Mouse (Mus musculus) layer of hippocampus, adult 9-10 months (tissue): ENCODE results near the gene Sorcs2.
"Not testable (repeated sequence)": the region's sequence is repeated elsewhere in the genome, so short reads cannot be mapped to it uniquely, and the experiment has no call there.

Experiments
- DNase-seq: peaks from one replicate; pipeline ENCODE4 v3.0.0; 2022; ENCODE audit warnings: low spot score

Sorcs2 gene

DNA sequence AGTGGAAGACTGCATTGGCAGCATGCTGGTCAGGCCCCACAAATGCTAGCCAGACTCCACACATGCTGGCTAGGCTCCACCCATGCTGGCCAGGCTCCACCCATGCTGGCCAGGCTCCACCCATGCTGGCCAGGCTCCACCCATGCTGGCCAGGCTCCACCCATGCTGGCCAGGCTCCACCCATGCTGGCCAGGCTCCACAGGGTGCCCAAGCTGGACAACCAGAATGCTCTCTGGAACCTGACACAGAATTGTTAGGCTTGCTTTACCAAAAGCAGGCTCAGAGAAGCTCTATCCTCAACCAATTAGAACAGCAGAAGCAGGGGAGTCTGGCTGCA, 7.4 kb downstream of the Sorcs2 start:
- DNase-seq: not testable (repeated sequence)

DNA sequence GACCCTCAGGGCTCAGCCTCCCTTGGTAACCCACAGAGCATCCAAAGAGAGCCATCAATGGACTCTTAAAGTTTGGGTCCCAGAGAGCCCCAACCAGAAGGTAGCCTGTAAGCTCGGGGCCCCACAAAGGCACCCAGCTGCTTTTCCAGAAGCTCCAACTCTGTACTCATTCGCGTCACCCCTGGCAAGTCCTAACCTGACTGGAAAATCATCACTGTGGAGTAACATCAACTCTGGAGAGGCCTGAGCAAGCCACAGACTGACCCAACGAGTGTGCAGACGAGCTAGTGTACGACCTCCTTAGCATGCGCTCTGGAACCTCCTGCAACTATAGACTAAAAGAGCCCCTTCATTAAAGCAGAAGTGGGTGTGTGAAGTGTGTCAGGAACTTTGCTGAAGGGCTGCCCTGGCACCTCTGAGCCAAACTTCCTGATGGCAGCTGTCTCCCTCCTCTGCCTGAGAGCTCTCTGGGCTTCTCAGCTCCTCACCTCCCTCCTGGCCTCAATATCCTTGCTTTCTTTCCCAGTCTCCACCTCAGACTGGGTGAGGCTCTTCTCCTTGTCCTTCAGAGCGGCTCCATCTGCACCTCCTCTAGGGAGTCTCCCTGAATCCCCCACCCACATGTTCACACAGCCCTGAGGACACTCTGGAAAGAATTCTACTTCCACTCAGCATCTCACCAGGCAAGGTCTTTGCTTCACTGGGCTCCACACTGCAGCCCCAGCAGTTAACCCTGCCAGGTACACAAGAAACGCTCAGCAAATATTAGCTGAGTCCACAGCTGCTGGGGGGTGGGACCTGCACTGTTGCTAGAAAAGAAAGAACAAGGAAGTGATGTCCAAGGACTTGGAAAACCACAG, 8.0 kb downstream of the Sorcs2 start:
- no peak for DNase-seq

DNA sequence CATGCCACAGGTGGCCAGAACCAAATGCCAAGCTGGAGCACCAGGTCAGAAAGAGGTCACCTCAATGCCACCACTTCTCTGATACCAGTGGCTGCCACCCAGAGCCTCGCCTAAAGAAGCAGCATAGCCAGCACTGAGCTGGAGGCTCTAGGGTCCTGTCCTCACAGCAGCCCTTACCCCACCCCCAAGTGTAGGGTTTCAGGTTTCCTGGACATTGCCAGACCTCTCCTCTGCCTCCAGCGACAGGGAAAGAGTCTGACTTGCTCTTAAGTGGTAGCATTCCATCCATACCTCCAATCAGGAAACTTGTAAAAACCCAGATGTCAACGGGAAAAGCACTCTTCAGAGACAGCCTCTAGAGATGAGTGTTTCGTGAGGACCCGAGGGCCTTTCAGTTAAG, 12.9 kb downstream of the Sorcs2 start:
- DNase-seq: no peak

DNA sequence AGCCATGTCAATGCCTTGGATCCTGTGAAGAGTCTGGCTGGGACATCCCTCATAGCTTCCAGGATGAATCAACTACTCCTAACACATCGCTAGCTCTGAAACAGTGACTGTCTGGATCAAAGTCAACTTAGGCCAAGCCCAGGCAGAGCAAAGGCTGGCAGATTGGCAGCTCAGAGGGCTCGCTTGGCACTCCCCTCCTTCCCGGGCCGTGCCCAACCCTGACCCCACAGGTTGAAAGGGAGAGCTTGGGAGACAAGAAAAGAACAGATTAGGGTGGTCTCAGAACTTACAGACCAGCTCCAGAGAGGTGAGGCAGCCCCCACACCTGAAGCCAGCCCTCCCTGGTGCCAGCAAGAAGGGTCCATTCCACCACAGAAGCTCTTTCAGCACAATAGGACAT, 14.5 kb downstream of the Sorcs2 start:
- no peak for DNase-seq

DNA sequence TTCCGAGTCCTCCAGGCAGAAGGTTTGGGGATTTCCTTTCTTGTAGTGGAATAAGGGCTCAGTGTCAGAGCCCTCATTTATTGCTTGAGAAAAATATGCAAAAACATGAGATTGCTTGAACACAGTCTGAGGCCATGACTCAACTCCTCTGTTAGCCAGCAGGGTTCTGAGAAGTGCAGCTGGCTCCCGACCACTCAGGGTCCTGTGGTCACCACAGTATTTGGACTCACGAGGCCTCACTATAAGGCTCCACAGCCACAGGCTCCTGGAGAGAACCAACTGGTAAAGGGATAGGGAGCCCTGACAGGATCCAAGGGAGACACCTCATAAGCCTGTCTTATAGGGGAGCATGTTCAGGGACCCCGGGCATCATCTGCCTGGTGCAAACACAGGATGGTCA, 15.2 kb downstream of the Sorcs2 start:
- DNase-seq: no peak

DNA sequence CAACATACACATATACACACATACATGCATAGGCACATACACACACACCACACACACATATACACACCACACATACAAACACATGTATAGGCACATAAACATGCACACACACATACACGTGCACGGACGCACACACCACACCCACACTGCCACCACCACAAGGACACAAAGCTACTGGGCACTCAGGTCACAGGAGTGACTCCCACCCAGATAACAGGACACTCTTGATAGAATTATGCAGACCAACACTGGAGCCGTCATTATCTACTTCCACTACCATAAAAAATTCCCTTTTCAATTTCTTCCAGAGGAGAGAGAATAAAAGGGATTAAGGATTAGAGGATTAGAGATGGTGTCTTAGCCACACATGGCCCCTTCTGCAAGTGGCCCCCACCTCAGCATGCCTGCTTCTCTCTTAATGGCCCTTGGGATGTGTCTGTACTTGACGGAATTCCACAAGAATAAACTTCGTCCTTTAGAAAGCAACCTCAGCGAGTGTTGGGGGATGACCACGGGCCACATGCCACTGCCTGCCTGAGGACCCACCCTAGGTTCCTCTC, 15.7 kb downstream of the Sorcs2 start:
- no peak for DNase-seq

DNA sequence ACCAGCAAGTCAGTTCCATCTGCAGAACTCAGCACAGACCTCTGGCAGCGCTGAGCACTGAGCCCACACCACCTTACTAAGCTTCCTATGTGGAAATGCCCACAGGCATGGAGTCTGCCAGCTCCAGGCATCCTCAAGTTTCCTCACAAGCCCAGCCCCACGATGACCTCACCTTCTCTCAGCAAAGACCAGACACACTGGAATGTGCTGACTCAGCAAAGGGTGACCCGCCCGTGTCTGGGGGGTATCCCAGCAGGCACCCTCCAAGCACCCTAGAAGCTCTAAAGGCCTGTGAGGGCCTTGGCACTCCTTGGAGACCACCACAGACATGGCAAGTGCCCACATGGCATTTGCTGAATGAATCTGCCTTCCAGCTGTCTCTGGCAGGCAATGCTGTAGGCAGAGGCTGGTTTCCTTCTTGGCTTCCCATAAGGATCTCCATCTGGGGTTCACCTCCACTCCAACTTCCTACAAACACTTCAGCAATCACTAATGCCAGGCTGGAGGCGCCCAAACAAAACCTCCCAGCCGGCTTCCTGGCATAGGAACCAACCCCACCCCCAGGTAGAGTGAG, 17.9 kb downstream of the Sorcs2 start:
- DNase-seq: no peak

DNA sequence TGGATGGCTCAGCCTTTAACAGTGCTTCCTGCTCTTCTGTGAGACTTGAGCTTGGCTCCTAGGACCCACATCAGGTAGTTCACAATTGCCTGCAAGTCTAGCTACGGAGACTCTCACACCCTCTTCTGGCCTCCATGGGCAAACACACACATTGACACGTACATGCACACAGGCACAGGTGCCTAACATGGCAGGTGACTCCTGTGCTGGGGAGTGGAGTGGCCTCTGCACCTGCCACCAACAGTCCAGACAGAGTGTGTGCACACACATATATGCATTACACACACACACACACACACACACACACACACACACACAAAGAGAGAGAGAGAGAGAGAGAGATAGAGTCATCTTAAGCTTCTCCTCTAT, 19.6 kb downstream of the Sorcs2 start:
- no peak for DNase-seq

DNA sequence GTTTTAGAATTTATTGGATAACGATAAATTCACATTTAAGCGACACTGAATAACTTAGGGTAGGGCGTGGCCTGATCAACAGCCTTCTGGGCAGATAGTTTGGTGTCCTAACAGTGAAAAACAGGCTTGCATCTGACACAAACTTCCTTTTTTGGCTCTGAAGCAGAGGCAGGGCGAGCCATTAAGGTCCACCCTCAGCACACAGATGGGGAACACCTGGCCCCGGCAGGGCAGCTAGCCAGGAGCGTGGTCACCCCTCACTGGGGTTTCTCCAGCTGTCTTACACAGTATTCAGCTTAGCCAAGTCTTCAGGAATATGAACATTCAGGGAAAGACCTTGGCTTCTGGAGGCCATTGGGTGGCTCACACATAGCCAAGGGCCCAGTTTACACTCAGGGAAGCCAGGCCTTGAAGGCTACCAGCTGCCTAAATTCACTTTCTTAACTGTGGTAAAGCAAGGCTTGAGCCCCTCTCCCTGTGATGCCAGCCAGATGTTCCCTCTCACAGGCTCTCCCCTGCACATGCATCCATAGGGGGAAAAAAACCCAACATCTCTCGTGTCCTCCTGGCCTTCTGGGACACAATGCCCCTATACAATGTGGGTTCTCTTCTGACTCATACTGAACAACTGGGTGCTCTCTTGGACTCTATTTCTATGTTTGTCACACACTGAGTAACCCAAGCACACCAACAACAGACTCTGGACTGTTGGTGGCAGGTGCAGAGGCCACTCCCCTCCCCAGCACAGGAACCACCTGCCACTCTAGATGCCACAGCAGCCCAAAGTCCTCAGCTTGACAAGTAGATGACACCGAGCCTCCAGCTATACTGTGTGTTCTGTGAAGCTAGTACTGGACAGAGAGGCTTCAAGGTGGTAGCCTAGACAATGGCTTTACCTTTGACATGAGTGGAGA, 20.2 kb downstream of the Sorcs2 start:
- no peak for DNase-seq

DNA sequence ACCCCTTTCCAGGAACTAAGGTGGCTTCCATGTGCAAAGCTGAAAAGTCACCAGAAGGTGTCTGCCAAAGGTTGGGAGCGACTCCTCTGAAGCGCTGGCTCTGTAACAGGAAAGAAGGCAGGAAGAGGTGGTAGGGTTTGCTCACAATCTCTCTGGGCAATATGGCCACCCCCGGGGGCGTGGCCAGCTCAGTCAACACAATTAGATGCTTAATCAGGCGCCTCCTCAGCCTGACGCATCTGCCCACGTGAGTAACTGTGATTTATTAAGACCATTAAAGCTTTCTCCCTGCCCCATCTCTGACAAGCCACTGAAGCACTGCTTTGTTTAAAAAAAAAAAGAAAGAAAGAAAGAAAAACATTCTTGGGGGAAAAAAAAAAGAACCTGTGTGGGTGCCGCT, 22.1 kb downstream of the Sorcs2 start:
- no peak for DNase-seq

DNA sequence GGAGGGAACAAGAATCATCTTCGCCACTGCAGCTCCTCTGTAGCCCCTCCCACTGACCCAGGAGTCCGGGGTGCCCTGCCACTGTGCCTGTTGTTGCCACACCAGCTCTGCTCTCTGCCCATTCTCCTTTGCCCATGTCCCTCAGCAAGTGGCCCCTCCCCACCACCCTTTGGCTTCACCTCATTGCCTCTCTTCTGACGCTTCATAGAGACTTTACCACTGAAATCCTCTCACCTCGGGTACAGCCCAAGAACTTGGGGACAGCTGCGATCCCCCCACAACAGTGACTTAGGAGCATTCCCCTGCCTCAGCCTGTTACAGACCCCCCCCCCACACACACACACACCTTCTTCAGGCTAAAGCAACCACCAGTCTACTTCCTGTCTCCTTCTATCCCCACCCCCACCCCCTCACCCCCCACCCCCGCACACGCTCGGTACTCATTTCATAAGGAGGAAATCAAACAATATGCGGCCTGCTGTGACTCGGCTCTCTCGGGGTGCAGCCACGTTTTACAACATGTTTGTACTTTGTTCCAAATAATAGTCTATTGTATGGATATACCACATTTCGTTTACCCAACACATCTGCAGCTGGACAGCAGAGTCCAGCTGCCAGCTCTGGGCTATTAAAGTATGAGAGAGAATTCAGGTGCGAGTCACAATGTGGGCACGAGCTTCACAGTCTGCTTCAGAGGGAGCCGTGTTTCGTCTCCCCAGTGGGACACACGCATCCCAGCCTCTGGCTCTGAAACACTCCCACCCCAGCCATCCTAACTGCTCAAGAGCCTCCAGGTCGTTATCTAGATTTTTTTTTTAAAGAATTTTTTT, 23.5 kb downstream of the Sorcs2 start:
- no peak for DNase-seq

DNA sequence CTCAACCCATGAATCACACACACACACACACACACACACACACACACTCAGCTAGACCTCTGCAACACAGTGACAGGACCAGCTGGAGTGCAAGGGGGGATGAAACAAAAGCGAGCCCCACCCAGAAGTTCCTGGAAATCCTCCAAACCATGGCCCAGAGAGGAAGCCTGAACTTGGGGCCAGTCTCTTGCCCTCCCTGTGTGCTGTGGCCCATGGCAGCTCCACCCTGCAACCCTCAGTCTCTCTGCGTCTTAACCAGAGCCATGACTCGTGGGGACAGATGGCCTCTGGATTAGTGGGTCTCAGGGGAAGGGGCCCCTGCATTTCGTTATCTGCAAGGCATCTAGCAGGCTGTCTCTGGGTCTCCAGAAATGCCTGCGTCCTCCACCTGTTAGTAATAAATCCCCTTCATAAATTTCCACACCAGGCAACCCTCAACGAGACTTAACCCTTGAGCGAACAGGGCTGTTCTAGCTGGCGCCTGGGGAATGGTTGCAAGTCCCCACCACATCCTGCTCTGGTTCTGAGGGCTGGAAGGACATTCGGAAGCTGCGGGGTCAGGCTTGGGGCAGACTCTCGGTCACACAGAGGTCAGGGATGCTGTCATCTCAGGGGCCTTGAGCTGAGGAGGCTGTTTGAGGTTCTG, 24.6 kb downstream of the Sorcs2 start:
- no peak for DNase-seq

DNA sequence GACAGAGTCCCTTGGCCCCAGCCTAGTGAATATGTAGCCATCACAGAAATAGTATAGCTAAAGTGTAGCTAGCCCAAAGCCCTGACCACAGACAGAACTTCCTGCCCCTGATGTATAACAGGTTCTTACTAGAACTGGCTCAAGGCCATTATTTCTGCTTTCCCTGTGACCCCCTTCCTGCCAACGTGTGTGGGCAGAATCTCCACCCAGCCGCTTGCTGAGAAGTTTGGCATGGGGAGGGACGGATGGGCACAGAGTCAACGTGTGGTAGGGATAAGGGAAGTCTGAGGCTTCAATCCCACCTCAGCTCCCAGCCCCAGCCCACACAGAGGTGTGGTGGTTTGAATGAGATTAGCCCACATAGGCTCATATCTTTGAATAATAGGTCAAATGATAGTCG, 26.2 kb downstream of the Sorcs2 start:
- DNase-seq: no peak

DNA sequence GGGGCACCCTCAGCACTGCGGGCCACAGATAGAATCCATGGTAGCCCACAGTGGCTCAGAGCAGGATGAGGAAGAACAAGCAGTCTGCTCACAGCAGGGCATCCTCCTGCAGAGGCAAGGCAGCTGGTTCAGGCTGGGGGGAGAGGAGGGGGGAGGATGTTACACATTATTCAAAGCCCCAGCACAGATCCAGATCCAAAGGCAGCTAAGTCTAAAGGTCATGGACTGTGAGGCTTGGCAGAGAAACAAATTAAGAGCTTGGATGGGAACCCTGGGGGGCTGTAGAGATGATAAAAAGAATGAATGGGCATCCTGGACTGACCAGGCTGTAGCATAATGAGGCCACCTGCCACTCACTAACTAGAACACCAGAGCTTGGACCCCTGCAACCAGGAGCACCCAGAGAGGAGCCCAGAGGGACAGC, 28.7 kb downstream of the Sorcs2 start:
- no peak for DNase-seq

DNA sequence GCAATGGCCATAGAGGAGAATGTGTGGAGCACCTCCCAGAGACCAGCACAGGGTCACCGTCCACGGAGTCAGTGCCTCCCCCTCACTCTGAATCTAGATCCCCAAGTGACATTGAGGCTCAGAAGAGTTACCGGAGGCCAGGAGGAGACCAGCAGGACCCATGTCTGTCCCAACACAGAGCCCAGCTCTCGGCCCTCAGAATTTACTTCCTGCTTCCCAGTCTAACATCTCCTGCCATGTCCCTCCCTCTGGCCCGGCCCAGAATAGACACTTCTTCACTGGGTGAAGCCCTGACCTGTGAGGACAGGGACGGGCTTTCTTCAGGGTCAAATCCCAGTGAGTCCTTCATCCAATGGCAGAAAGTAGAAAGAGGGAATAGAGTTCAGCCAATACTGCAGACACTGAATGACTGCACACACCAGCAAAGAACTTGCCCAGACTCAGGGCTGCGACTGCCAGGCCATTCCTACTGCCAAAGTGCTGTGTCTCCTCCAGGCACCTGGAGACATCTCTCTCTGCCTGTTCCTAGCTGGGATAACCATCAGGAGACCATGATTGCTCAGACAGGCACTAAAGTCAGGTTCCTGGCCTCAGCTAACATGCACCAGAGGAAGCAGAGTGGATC, 29.3 kb downstream of the Sorcs2 start:
- no peak for DNase-seq

DNA sequence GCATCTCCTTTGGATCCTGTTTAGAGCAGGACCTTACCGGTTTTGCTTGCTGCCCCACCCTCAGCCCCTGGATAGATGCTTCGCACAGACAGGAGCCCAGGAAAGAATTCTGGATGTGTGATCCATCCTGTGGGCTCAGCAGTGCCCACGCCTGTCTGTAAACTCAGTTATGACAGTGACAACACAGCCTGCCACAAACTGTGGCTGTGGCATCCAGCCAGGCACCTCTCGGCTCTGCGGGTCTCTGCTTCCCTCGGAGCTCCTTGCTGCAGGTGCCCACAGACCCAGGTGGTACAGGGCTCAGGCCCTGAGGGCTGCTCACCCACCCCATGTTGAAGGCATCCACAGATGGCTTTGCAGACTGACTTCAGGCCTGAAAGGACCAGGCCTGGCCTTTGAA, 30.0 kb downstream of the Sorcs2 start:
- no peak for DNase-seq

DNA sequence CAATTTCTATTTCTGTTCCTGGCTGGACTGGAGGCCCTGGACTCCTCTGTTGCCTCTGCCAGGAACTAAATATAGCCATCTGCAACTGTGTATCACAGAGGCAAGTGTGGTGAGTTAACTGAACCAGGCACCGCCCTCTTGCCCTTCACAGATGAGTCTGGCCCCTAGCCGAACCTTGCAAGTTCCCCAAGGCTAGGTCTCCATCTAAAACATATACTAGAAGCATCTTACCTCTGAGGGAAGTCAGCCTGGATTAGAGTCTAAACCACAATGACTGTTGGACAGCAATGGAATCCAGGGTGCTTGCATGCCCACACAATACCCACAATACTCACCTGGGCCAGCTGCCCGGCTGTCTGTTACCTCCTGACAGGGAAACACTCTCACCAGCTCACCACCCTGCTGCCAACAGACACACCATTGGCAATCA, 30.7 kb downstream of the Sorcs2 start:
- DNase-seq: no peak

DNA sequence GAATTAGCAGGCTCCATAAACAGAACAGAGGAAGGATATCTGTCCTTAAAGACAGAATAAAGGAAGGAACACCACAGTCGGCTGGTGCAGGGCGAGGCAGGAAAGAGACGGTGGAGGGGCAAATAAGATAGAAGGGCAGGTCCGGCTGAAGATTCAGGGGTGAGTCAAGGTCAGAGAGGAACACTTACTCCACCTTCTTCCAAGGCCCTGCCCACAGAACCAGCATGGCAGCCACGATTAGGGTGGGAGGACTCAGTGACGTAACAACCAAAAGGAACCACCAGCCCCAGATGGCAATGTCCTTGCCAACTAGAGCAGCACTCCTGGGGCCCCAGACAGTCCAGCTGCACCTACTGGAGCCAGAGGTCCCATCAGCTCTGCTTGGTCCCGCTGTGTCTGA, 36.2 kb downstream of the Sorcs2 start:
- DNase-seq: no peak

DNA sequence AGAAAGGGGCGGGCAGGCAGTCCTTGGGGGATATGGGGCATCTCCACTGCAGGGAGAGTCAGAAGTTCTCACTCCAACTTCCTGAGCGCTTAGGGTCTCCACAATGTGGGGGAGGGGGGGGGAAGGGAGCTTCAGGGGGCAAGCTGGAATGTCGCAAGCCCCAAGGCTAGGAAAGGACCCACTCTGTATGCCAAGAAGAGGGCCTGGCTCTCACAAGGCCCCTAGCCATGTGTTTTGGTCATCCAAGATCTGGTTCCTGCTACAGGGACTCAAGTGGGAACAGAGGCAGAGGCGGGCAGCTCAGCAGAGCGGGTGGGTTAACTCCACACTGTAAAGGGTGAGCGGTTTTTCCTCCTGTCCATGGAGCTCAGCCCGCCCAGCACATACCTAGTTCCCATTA, 37.6 kb downstream of the Sorcs2 start:
- no peak for DNase-seq

DNA sequence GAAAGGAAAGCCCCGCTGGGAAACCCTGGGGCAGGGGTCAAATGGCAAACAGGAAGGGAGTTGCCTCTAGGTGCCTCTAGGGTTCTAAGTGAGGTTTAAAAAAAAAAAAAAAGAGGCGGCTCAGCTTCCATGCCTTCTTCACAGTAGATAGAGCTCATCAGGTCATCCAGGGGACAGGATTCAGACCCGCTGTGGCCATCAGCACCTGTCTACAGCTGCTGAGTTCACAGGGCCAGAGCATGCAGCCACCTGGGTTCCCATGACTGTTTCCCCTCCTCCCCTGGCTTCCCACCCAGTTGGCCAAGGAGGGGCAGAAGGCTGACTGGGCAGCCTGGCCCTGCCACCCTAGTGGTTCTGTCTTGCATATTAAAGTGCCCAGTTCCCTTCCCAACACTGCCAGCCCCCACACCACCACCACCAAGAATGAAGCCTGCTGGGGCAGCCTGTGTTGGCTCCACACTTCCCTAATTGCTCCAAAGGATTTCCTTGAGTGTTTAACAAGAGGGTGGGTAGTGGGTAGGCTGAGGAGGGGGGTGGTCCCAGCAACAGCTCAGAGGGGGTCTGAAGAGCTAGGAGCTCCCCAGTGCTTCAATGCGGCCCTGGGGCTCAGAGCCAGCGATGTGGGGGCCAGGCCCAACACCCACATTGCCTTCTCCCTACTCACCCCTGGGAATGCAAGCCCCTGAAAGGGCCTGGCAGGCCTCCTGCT, 38.2 kb downstream of the Sorcs2 start:
- no peak for DNase-seq
